Mouse (Mus musculus): ENCODE measurements at regions not wholly inside any gene's neighbourhood (a gene's known extent, or its start where the extent isn't known, plus 50 kb on each side); places are given as distances from the start of the nearest gene placed in this dataset.

DNA sequence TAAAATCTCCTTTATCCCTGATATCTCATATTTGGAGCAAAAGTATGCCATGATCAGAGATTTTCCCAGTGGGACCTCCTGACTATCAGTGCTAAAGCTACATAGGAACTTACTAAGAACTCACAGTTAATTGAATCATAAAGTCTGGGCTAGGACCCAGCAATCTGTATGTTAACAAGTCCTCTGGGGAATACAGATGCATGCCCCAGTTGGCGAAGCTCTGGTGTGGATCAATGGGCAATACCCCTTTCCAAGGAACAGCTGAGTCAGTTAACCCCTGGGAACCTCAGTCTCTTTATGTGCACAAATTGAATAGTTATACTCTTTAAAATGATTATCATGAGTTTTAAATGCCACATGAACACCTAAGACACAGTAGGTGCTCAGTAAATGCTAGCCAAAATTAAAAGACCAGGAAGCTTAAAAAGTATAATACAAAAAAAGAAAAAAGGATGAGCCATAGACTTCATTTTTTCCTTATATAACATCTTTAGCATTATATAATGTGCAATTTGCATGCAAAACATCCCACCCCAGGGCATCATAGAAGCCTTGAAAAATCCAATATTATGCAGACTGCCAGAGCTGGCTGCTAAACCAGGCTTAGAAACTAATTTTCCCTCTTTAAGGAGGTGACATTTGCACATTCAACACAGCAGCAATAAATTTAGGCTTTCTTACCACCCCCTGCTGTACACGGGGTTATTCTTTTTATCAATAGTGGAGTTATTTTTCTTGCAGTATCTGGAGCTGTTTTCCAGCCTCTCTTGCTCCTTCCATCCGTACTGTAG, 202.7 kb downstream of the Gm16223 start:
- H3K36me3 ChIP-seq (replicated peaks), result no peaks in the 10 kb centered on the region
- H3K9ac ChIP-seq, result no peak overlapping the region
- no peak overlapping the region for H3K27ac ChIP-seq
- 0 out of 2 replicates have a peak, but pooled peaks have one; percentile 17 for ATAC-seq (ENCODE audit: low FRiP score)
- H3K4me2 ChIP-seq, result no peak overlapping the region
- 57% methylated on average over 3 of the region's 3 CpGs for WGBS
- no peaks in the 10 kb centered on the region for H3K4me1 ChIP-seq
- no peaks in the 10 kb centered on the region for H3K27me3 ChIP-seq
- no peaks in the 10 kb centered on the region for H3K9me3 ChIP-seq
- no peak overlapping the region for H3K4me3 ChIP-seq (replicated peaks)

DNA sequence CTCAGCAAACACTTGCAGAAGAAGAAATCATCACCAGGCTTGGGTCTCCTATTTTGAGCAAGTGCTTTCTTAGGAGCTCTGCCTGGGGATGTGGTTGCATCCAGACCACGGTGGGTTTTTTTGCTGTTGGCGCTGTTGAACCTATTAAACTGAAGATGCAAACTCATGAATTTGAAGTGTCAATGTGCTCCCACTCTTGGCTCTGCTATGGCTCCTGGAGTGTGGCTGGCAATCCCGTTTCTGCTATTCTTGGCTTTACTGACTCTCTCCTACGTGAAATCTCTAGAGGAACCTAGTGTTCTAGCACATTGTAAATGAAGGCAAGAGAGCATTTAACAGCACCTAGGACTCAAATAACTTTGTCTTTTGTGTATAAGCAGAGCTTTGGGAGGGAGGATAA, 204.2 kb downstream of the Gm16223 start:
- WGBS, result 88% methylated on average over 4 of the region's 4 CpGs
- H3K4me3 ChIP-seq (replicated peaks), result no peak overlapping the region
- H3K9ac ChIP-seq, result no peak overlapping the region
- no peak overlapping the region for H3K4me2 ChIP-seq
- H3K27me3 ChIP-seq, result no peaks in the 10 kb centered on the region
- no peaks in the 10 kb centered on the region for H3K9me3 ChIP-seq
- no peak overlapping the region for H3K27ac ChIP-seq
- H3K36me3 ChIP-seq (replicated peaks), result no peaks in the 10 kb centered on the region
- no peaks in the 10 kb centered on the region for H3K4me1 ChIP-seq
- ATAC-seq (ENCODE audit: low FRiP score), result no peak

DNA sequence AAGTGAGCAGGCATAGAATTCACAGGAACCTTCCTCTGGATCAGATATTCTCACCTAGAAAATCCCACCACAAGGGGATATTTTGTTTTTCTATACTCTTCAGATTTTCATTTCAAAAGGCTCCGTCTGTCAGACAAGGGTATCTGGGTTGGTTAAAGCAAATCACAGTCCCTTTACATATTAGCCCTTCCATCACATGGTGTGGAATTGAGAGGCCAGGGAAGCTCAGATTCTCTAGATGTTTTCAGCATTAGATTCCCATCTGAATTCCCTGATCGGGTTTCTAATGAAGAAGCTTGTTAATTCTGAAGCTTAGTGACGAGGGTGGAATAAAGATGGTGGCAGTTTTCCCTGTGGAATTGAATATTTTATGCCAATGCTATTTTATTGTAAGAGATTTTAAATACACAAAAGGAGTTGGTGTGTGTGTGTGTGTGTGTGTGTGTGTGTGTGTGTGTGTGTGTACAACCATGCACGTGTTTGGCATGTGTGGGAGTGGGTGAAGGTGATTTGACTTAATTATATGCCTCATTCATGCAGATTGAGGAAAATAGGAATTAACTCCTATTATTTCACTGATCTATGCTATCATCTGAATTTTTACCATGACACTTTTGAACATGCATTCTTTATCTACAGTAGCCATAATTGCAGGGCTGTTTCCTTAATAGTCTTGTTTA, 211.0 kb downstream of the Gm16223 start:
- Histone ChIP-seq H3K4me3 (replicated peaks) (no peak overlapping the region), H3K9me3 (no peaks in the 10 kb centered on the region), H3K27me3 (no peaks in the 10 kb centered on the region), H3K9ac (no peak overlapping the region), H3K4me2 (no peak overlapping the region), H3K4me1 (no peaks in the 10 kb centered on the region), H3K27ac (no peak overlapping the region), H3K36me3 (replicated peaks) (no peaks in the 10 kb centered on the region)
- ATAC-seq (ENCODE audit: low FRiP score), result no peak
- WGBS, result 67% methylated on average over 4 of the region's 4 CpGs

Data from forebrain, embryonic 12.5 days (tissue).